Mouse (Mus musculus) brain, embryonic 18.5 days (tissue): ENCODE results near the gene Ifna2.

ENCODE experiments used
- DNase-seq: peaks from one replicate; pipeline ENCODE4 v3.0.0-alpha.2; 2012; ENCODE audit warnings: low read depth, low spot score

Gene Ifna2

DNA sequence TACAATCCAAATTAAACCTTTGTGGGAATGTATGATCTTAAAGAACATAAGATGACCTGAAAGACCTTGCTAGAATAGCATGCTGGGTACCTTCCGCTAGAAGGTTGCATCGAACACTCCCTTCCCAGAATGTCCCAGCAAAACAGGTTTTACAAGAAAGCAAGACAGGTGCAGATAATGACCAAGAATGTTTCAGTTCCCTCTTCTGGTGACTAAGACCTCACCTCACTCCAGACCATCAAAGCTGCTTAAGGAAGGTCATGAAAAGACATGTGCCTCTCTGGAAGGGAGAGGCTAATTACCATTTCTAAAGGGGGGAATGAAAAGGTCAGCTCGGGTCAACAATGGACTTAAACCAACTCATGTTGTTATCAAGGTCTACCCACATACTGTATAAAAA lies 30.1 kb downstream of the Ifna2 start:
- DNase-seq = no peak

DNA sequence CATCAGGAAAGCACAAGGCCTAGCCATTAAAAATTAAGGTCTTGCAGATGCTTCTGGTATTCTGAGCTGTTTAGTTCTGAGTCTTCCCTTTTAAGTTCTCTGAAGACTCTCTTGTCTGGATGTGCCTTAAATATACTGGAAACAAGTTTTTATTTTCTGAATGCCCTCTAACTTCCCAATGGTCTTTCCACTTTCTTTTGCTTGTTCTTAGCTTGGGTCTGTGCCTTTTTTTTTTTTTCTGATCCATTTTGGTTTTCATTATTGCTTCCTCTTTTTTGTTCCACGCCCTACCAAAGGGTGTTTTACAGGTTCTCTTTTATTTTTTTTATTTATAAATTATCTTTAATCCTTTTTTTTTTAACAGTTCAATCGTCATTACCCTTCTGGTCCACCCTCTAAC lies 39.4 kb downstream of the Ifna2 start, which contains the start of gene Ifna13:
TSS of gene Ifna13 (minus strand) at position 101 of the 400 bp plus-strand sequence.
- DNase-seq = no peak

DNA sequence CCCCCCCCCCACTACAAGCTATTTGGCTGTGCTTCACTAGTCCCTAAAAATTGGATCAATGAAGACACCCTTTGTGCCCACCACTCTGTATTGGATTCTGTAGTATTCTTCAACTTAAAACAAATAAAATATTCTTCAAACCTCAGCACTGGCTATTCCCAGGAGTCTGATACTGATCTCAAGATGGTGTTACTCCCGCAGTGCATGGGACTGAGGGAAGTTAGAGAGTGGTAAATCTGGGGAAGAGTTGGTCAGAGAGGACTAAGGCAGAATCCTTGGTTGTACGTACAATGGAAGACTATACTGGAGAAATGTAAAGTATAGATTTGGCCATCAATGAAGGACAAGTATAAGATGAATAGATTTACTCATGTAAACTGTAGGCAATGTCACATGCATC lies 41.2 kb downstream of the Ifna2 start:
- no peak for DNase-seq

DNA sequence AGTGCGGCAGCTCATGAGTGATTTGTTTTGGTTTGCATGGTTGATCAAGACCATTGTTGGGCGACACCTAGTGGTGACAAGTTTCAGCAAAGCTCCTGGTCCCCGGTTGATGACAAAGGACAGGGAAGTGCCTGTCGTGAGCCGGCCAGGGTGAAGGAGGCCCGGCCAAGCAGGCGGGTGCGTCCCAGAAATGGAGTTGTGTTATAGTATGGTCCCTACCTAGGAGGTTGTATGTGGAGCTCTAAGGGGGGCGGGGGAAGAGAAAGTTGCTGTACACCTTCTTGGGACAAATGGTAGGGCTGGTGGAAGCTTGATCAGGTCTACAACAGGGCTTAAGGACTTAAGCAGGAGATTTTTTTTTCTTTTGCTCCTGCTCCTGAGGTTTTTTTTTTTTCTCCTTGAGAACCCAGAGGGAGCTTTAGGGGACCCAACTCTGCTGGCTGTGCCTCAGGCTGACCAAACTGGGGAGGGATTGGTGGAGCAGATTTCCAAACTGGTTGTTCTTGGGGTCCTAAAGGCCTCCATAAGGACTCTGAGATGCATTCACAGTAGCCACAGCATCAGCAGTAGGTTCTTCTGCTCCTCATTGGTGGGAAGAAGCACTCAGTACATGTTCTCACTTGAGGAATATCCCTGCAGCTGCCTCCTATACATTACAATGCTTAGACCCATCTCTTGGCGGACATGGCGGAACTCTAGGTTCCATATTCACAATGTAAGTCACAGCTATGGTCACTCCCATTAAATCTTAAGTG lies 42.5 kb downstream of the Ifna2 start:
- peak; percentile 73 for DNase-seq

DNA sequence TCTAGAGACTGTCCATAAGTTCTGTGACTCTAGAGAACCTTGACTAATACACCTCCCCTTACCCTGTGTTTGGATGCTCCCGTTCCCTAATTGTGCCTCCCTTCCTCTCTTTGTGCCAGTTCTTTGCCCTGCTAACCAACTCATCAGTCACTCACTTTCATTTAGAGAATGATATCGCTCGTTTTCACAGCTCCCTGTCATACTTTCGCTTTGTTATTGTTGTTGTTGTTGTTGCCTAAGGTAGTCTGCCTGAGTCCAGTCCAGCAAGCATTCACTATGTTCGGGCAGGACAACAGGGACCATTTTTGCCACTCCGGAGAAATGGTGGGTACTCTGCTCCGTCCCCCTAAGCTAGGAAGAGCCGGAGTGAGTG lies 43.0 kb downstream of the Ifna2 start:
- DNase-seq = no peak

DNA sequence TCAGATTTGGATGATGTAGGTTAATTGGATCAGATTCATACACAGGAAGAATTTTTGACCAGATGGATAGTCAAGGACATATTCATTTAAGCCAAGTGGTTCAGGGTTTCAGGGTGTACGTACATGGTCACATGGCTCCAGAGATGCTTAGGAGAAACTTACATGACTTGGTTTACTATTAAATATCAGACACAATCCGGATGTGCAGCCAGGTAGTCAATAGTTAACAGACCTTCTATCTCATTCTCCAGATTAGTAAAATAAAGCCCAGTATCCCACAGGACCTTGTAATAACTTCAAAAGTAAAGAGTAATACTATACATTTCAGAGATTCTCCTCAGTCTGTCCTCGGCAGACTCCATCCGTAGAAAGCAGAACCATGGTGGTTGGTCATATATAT lies 49.4 kb downstream of the Ifna2 start, which contains the start of gene C87499:
TSS of gene C87499 (minus strand) at position 101 of the 400 bp plus-strand sequence.
- DNase-seq = no peak
